Mouse (Mus musculus) cortical plate, adult 2 months (tissue): ENCODE results near the gene Slc15a2.

Experiments
- CTCF ChIP-seq: fragments of 200-500 bp; IDR thresholded peaks from 2 replicates; pipeline ENCODE4 v1.5.1; 2011; ENCODE audit warnings: mild to moderate bottlenecking, control low read depth, low read length; ENCODE audit not compliant: insufficient read depth; ENCODE audit errors: extremely low read depth
- POLR2A ChIP-seq: fragments of 200-500 bp; IDR thresholded peaks from 2 replicates; pipeline ENCODE4 v1.6.1; 2011; ENCODE audit warnings: mild to moderate bottlenecking, low read length, control low read depth; ENCODE audit not compliant: insufficient read depth; ENCODE audit errors: extremely low read depth

GRCm38 (mm10) chr16:36770191-36770771 lies 14.5 kb downstream of the Slc15a2 start:
- TF ChIP-seq POLR2A = no peak
- no peak for TF ChIP-seq CTCF
